Mouse (Mus musculus) G1E-ER4 (cell line): Measurements from ENCODE around the gene AI661453. TPM values are rescaled to one million over a fixed set of nuclear protein-coding genes. Genes with fewer than 3 reads are reported as not detected.

ENCODE experiments used
- GATA1 ChIP-seq: IDR thresholded peaks from one replicate; pipeline ENCODE4 v1.8.0; 2012; ENCODE audit warnings: low read length, inconsistent platforms
- polyA plus RNA-seq: library from polyadenylated mRNA; stranded (reverse); fragments of >175 nt; gene quantifications from 2 replicates; pipeline ENCODE4 v1.2.3, GENCODE M21; 2012

AI661453 gene
- polyA plus RNA-seq, 1 experiment: 0.01 TPM

DNA sequence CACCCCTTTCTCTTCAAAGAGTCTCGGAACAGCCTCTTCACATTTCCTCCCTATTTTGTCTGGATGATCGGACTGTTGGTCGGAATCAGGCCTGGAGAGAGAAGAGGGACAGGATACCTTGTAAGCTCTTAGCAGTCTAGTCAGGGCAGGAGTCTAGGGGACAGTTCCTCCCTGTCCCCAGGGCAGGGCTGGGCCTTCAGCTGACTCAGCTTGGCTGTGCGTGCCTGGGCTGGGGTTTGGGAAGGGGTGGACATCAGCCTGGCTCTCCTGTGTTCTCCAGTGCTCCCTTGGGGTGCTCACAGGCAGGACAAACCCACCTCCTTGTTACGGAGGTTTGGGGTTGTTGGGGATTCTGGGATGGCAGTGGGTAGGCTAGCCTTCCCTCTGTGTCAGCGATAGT is 2.2 kb downstream of the AI661453 start:
- TF ChIP-seq GATA1: no peak

DNA sequence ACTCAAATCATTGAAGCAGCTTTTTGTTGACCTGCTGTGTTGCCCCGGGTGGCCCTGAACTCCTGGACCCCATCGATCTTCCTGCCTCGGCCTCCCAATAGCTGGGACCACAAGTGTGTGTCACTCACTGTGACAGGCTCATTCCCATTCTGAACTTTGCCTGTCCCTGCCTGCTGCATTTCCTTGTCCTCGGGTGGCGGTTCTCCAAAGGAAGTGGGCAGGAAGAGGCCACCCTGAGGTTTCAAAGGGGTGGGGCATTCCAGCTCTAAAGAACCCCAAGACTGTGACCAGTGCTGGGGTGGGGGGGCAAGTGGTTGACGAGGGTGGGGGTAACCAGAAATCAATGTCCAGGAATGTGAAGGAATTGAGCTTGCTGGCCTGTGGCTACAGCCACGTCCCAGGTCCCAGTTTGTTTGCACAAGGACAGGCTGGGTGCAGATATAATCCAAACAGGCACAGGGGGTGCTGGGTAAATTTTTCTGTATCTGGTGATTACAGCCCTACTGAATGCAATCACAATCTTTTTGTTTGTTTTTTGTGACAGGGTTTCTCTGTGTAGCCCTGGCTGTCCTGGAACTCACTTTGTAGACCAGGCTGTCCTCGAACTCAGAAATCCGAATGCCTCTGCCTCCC is 3.1 kb downstream of the AI661453 start:
- TF ChIP-seq GATA1: no peak

DNA sequence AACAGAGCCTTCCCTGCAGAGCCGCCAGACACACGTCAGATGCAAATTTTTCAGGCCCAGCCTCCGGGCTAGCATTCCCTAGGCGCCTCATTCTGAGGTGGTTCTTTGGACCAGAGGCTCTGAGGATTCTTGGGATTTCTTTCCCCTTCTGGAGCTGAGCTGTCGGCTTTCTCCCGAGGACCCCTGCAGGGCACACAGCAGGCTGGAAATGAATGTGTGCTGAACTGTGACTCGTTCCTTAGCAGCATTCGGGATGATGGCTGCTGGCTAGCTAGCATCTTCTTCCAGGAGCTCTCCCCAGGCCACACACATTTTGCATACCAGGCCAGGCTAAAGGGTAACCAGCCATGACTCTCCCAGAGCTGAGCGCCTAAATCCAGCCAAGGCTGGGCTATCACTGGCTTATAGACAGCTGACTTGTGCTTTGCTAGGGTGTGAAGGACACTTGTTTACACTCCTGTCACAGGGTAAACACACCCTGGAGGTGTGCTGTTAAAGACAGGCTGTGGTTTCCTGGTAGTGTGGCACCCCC is 4.0 kb downstream of the AI661453 start:
- no peak for TF ChIP-seq GATA1

DNA sequence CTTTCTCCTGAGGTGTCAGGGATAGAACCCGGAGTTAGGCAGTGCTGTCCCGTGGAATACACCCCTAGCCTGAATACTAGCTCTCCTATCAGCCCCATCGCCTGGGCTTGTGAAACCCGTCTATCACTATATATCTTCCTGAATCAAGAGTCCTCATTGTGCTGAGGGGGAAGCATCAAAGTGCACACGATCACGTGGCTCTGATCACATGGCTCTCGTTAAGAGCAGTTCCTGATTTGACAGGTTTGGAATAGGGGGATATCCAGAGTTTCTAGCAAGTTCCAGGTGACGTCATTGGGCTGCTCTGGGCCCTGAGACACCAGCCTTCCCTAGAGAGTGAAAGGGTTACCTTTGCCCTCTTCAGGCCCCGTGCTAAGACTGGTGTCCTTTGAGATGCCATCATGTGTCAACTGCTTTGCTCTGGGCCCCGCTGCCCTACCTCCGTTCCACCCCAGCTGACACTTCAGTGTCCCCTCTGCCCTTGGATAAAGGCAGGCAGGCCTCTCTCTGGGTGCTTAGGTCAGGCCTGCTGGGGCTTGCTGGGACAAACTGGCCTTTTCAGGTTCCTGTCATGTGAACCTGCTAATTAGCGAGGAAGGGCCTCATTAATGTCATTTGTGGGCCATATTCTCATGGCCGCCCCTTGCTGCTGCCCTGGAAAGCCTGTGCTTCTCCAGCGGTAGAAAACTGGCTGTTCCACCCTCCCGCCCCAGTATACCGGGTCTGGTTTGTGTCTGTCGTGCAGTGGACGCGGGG is 5.1 kb downstream of the AI661453 start:
- no peak for TF ChIP-seq GATA1

DNA sequence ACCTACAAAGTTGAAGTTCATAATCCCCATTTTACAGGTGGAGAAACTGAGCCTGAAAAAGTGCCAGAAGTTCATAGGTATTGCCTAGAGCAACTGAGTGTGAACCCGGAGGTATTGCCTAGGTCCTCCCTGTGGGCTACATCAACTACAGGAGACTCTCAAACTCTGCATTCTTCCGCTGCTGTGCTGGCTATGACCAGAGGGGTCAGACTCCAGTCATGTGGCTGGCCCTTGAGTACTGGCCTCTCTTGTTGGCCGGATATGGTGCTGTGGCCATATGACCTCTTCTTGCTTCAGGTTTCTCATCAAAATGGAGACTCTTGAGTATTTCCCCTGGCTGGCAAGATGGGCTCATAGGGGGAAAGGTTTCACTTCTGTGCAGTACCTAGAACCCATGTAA is 5.9 kb downstream of the AI661453 start:
- no peak for TF ChIP-seq GATA1

DNA sequence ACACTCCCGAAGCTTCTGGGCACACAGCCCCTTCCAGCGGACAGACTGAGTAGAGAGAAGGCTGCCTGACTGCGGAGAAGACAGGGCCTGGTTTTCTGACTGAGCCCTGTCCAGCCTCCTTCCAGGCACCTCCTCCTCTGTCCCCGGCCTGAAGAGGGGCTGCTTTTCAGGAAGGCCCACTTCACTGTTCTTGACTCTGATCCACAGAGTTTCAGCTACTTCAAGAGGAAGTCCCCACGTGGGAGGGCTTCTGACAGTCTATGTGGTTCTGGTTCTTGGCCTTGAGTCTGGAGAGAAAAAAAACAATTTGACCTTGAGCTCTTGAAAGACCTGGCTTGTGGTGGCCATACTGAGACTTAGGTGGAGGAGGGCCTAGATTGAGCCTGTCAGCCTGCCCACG is 7.7 kb downstream of the AI661453 start:
- TF ChIP-seq GATA1: no peak

DNA sequence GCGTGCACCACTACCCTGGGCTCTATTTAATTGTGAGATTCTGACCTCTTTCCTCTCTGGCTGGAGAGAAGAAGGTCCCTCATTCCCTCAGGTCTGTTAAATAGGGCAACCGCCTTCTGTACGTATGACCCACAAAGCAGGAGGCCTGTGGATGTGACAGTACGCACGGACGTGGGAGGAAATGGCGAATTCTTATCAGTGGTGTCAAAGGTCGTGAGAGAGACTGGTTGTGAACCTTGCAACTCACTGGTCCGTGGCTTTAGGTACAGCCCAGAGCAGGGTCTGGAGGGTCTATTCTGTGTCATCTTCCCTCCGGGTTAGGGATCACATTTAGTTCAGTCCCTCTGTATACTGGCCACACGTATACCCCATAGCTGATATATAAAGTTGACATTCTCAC is 9.1 kb downstream of the AI661453 start:
- no peak for TF ChIP-seq GATA1

DNA sequence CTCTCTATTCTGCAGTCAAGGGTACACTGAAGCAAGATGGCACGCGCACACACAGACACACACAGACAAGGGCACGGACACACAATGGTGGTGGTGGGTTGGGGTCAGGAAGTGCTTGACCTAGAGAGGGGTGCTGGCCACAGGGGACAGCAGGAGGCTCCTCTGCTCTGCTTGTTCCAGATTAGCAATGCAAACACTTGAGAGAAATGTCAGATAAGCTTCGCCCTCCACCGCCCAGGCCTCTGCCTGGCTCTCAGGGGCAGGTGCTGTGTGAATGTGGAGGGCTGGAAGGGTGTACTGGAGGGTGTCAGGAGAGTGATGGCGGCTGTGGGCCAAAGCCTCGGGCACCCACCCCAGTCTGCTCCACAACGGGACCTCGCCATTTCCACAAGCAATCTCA is 9.6 kb downstream of the AI661453 start:
- no peak for TF ChIP-seq GATA1

DNA sequence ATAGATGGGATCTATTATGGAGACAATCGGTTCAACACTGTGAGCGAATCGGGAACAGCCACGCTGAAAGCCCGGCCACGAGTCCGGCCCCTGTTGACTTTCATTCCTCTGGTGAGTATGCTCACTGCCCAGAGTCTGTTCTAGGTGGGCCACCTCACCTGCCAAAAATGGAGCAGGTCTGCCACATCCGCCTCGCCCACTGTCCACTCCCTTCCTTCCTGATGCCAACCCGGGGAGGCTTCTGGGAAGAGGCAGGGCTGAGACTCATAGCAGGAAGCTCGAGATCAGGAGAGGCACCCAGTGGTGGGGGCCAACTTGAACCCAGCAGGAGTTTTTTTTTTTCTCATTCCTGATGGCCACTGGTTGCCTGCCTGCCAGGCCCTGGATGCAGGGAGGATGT is 10.1 kb downstream of the AI661453 start:
- no peak for TF ChIP-seq GATA1

DNA sequence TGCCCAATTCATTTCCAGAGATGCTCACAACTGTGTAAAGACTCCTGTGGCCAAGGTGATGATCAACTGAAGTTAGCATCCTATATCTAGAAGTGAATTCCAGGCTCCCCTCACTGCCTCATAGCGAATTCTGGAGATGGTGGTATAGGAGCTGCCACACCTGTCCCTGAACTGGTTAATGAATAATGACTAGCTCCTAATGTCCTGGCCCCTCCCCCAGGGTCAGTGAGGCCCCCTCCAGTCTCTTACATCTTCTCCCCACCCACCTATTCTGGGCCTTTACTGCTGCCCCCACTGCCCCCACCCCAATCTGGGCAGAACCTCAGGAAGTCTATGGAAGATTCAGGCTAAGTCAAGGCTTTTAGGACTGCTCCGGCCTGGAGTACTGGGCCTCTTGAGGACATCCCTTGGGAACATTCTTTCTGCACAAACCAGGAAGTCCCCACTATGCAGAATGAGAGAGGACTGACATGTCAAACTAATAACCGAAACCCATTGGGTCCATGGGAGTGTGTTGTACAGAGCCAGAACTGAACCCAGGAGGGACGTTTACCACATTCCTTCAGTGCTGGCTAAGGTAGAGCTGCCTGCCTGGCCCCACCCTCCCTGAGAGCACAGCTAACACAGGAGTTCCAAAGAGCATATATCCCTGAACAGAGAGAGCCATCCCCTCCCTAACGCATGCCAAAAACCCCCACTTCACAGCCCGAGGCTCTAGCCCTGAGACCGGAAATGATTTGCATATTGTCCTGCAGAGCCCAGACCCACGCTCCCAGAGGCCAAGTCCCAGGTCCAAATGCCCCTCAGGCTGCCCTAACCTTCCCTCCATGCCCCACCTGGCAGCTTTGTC is 12.3 kb downstream of the AI661453 start:
- no peak for TF ChIP-seq GATA1

DNA sequence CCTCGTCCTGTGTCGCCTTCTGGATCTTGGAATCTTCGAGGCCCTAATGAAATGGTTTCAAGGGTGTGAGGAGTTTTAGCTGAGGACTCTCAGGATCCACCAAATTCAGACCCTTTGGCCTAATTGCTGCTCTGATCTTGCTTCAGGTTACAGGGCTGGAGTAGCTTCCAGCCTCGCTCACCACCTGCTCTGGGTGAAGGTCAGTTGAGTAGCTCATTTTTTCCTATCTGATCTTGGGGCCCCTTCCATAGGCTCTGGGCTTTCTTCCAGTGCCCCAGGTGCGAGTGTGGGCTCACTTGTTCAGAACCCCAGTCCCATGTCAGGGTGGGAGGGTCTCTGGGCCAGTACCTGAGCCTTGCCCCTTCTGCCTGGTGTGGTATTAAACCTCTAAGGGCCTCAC is 13.0 kb downstream of the AI661453 start:
- no peak for TF ChIP-seq GATA1

DNA sequence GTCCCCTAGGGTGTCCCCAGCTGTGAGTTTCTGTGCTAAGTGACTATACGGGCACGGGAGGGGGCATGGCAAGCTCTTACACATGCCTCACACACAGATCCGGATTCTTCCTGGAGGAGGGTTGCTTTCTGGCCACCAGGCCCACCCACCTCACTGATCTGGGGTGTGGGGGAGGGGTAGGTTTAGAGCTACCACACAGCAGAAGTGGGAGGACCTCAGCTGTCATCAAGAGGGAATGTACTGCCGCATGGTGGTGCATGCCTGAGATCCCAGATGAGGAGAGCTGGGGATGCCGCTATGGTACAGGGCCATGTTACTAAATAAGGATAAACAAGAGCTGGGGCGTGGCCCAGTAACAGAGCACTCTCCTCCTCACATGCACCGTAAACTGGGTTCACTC is 13.8 kb downstream of the AI661453 start:
- no peak for TF ChIP-seq GATA1

DNA sequence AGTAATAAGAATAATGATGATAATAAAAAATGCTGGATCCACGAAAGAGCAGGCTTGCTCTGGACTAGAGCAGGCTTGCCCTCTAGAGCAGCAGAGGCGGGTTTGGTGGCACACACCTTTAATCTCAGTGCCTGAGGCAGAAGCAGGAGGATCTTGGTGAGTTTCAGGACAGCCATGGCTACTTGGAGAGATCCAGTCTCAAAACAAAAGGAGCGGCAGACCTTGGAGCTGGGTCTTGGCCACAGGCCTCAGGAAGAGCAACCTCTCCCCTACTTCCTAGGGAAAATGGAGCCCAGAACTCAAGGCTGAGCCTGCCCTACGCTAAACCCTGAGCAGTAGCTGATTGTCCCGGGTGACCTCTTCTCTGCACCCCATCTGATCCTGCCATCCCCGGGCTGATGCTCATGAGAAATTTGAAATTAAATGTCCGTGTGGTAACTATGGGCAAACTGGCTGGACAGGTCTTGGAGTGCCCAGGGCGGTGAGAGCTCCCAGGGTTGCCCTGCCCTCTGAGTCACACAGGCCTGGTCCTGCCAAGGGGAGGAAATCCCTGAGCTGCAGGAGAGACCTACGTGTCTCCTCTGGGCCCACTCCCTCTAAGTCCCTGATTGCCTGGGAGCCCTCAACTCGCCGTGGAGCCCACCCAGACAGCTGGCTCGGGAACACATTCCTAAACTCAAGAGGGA is 14.6 kb downstream of the AI661453 start:
- no peak for TF ChIP-seq GATA1

DNA sequence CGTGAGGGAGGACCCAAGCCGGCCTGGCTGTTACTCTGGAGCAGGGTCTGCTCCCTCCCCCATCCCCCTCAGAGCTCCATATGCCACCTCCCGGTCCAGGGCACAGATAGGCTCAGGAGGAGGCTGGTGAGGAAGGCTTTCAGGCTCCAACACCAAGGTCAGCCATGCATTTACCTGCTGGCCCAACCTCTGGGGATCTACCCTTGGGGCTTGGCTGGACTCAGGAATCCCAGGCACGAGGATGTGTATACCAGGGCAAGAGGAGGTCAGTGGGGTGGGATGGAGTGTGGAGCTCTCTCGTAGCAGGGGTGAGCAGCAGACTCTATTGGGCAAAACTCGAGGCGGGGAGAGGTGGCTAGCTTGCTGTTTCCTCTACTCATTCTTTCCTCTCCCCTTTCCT is 16.5 kb downstream of the AI661453 start:
- no peak for TF ChIP-seq GATA1

DNA sequence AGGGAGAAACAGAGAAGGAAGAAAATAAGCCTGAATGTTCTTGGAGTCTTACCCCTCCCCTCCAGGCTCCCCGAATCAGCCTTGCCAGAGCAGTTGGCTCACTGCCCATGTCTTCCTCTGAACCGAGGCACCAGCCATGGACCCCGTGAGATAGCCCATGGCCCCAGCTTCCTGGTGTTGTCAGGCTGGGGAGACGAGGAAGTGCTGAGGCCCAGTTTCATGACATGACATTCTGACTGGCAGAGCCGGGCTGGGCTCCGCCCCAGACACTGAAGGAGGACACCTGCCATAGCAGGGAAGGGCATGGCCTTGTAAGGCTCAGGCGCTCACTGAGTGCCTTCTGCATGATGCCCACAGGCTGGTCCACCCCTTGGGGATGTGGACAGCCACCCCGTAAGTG is 18.3 kb downstream of the AI661453 start:
- TF ChIP-seq GATA1: no peak

DNA sequence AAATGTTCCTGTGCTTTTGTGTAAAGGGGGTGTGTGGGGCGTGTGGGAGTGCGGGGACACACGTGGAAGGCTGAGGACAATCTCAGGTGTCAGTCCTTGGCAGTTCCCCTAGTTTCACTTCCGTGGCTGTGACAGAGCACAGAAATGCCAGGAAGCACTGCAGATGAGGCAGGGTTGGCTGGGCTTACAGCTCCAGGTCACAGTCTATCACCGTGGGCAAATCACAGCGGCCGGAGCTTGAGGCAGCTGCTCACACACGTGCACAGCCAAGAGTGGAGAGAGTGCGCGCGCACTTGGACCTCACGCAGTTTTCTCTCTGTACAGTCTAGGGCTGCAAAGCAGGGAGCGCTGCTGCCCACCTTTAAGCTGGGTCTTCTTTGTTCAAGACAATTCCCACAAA is 21.9 kb downstream of the AI661453 start:
- no peak for TF ChIP-seq GATA1

DNA sequence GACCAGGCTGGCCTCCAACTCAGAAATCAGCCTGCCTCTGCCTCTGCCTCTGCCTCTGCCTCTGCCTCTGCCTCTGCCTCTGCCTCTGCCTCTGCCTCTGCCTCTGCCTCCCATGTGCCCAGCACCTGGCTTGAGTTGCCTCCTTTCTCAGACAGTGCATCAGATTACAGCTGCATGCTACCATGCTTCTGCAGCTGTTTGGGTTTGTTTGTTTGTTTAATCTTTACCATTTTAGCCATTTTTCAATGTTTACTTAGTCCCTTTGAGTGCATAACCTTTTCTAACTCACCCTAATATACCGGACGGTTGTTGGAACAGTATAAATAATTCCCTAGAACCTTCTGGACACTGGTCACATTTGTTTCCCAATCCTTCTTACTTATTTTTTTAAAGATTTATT is 22.5 kb downstream of the AI661453 start:
- TF ChIP-seq GATA1: no peak
